Mouse (Mus musculus): ENCODE data around the gene Stx12.
"Not testable (repeated sequence)": the region's sequence is repeated elsewhere in the genome, so short reads cannot be mapped to it uniquely, and the experiment has no call there.

Stx12 gene

DNA sequence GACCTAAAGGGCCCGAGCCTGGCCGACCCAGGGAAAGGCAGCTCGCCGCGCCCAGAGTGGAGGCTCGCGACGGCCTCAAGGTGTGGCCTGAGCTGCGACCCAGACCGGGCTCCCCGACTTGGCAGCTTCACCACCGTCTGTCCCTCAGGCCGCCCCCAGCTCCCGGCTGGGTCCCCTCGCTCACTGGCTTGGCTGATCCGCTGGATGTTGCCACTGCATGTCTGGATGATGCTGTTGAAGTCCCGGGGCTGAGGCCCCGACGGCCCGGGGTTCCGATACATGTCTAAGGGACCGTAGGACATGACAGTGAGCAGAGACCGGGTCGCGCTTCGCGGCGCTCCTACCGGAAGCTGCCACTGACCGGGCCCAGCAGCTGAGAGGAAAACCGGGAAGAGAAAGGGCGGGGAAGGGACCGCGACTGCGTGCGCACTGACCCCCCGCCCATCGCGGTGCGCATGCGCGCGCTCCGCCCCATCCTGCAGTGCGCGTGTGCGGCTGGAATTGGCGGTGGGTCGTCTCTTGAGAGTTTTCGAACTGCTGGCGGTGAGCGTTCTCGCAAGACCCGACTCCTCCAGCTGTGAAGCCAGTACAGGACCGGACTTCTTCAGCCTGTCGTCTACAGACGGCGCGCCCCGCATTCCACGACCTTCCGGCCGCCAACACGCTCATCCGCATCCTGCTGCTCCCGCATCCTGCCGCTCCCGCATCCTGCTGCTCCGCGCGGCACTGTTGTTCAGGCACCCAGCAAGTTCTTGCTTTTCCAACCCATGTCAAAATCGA is at the start of gene Stx12:
Stx12 (minus strand) TSS at position 446 of the 780 bp plus-strand sequence.
- peak; percentile 87 to 89 for DNase-seq (ENCODE audit: low spot score in 2 of 2)

DNA sequence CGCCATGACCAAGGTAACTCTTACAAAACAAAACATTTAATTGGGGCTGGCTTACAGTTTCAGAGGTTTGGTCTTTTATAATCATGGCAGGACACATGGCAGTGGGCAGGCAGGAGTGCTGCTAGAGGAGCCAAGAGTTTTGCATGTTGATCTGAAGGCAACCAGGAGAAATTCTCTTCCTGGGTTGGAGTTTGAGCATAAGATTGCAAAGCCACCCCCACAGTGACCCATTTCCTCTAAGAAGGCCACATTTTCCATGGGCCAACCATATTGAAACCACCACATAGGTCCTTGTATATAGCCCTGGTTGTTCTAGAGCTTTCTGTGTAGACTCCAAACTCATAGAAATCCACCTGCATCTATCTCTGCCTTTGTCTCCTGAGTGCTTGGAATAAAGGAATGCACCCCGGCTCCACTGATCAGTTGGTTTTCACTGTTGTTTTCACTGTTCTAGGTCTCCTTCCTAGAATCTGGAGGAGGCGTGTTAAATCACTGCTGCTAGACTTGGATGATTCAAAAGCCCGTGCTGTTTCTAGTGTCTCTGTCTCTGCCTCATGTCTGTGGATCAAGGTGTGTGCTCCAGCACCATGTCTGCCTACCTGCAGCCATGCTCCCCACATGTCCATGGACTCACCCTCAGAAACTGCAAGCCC is 48.6 kb upstream of the Stx12 start:
- no peak for DNase-seq (ENCODE audit: low spot score in 2 of 2)

DNA sequence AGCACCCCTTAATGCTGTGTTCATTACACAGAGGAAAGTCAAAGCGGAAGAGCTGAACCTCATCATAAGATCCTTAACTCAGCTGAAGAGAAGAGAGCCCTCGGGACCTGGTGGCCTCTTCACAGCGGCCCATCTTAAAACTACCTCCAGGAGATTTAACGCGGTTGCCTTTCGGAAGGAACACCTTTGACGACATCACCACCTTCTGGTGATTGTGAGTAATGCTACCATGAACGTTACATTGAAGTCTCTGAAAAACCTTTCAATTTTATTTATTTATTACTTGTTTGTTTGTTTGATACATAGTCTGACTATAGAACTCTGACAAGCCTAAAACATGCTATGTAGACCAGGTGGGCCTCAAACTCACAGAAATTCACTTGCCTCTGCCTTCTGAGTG is 46.5 kb upstream of the Stx12 start:
- DNase-seq (ENCODE audit: low spot score in 2 of 2): no peak

DNA sequence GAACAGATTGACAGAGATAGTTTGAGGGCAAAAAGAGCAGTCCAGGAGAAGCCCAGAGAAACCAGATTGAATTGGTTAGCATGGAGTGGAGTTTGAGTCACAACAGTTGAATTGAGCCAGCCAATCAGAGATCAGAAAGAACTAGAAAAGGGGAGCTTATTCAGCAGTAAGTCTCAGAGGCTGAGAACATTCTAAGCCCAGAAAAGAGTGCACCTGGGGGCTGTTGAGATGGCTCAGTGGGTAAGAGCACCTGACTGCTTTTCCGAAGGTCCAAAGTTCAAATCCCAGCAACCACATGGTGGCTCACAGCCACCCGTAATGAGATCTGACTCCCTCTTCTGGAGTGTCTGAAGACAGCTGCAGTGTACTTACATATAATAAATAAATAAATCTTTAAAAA is 42.2 kb upstream of the Stx12 start:
- DNase-seq (ENCODE audit: low spot score in 2 of 2): not testable (repeated sequence)

DNA sequence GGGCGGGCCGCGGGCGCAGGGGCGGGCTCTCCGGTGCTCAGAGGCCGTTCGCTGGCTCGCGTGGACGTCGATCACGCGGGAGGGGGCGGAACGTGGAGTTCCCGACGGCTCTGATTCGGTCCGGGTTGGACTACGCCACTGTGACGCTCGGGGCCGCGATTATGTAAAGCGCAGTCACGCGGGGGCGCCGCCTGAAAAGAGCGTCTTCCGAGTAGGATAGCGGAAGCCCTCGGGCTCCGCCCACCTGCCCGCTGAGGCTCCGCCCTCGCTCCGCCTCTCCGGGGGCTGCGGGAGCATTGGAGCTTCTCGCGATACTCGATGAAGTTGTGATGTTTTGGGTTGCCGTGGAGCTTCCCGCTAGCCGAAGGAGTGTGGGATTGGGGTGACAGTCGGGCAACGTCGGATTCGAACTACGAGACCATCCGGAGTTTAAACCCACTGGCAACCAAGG is 38.3 kb upstream of the Stx12 start, which contains the start of gene Fam76a:
Fam76a (minus strand) TSS at position 1 of the 451 bp plus-strand sequence.
- peak; percentile 99 to 100 for DNase-seq (ENCODE audit: low spot score in 2 of 2)

DNA sequence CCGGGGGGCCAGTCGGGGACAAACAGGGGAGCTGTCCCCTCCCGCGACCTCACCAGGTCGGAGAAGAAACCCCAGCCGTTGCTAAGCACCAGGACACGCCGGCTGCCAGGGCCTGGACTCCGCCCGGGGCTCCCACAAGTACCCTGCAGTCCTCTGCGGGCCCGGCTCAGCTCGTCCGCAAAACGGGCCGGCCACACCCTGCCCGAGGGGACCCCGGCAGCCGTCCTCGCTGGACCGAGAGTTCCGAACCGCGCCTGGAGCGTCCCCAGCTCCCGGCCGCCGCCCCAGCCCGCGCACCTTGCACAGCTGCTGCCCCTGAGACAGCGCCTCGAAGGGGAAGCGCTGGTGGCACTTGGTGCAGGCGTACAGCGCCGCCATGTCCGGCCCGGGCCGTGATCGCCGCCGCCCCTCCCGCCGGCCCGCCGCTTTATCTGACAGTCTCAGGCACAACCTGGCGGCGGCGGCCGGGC is 37.8 kb upstream of the Stx12 start:
- DNase-seq (ENCODE audit: low spot score in 2 of 2): no peak

DNA sequence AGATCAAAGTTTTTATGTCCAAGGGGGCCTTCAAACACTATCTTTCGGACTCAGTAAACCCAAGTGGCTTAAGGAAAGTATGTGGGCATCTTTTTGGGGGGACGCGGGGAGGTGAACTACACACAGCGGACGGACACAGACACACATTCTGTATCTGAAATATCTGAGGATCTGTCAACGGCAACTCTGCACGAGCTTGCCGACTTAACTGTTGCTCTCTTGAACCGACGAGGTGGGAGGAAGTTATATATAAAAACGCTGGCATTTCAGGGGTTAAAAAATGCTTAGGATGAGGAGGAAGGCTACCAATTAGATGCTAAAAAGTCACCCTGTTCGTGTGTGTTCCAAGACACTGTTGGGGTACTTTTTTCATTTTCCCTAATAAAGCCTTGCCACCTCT is 37.2 kb upstream of the Stx12 start:
- no peak for DNase-seq (ENCODE audit: low spot score in 2 of 2)

DNA sequence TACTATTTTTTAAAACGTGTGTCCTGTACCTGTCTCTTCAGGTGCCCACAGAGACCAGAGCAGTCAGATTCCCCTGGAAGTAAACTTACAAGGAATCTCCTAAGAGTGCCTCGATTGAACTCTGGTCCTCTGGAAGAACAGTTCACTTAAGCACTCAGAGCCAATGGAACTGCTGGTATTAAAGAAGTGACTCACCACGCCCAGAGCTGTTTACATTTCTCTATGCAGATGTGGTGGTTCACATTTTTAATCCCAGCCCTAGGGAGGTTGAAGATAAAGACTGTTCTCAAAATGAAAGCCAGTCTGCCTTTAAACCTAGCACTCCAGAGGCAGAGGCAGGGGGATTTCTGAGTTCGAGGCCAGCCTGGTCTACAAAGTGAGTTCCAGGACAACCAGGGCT is 35.9 kb upstream of the Stx12 start:
- no peak for DNase-seq (ENCODE audit: low spot score in 2 of 2)

DNA sequence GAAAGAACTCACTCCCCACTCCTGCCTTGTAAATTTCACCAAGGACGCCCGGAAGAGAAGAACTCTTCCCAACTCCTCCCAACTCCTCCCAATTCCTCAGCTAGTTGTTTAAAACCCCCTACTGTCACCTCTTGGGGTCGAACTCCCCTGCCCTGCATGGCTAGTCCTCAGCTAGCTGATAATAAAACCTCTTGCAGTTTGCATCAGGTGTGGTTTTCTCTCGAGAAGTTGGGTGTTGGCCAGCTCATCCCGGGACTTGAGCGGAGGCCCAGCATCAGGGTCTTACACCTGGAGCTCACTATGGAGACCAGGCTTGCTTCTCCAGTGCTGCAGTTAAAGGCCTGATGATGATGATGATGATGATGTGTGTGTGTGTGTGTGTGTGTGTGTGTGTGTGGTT is 34.2 kb upstream of the Stx12 start:
- DNase-seq (ENCODE audit: low spot score in 2 of 2): not testable (repeated sequence)

DNA sequence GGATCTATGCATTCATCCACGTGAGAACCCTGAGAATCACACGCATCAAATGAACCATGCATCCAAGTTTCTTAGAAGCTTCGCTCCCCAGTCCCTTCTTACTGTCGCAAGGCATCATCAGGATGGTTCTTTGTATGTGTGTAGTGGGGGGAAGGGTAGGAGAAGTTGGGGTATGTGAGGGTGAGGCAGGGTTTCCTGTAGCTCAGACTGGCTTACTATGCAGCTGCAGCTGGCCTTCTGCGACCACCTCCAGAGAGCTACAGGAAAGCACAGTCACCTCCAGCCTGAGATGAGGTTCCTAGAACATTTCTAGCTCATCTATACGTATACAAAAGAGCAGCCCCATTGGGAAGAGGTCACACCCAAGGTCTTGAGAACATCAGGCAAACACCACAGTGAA is 27.8 kb upstream of the Stx12 start:
- DNase-seq (ENCODE audit: low spot score in 2 of 2): no peak

DNA sequence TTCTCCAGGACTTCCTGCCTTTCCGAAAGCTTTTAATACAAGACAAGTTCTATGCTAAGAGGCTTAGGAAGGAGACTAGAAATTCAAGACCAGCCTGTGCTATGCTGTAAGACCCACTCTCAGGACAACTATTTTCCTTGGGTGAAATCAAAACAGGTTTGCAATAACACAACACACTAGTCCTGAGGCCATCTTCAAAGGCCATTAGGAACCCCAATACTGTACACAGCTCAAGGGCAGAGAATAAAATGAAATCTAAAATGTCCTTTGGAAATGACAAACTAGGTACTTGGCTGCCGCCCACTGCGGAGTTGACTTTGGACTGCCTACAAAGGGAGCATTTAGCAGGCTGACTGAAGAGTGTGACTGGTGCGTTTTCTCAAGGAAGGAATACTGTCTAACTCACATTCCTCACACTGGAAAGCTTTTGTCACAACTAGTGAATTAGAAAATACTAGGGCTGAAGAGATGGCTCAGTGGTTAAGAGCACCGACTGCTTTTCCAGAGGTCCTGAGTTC is 21.6 kb upstream of the Stx12 start:
- no peak for DNase-seq (ENCODE audit: low spot score in 2 of 2)

DNA sequence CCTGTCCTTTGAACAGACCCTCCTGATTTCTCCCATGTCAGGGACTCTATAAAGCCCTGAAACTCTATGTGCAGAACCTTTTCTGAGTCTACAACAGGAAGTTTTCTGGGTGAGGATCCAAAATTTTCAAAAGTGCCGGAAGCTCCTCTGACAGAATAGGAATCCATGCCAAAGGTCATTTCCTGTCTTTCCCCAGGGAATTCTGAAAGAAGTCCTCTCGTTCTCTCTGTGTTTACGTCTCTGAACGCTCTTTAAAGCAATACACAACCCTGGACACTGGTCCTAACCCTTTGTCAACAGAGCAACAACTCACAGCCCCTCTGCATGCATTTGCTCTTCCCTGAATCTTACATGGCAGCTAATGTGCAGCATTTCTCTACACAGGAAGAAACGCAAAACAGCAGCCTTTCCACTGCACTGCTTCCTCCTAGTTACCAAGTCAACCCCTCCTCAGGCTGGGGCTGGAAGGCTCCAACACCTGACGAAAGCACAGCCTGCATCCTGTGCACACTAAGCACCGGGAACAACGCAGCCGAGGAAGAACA is 20.5 kb upstream of the Stx12 start:
- no peak for DNase-seq (ENCODE audit: low spot score in 2 of 2)

DNA sequence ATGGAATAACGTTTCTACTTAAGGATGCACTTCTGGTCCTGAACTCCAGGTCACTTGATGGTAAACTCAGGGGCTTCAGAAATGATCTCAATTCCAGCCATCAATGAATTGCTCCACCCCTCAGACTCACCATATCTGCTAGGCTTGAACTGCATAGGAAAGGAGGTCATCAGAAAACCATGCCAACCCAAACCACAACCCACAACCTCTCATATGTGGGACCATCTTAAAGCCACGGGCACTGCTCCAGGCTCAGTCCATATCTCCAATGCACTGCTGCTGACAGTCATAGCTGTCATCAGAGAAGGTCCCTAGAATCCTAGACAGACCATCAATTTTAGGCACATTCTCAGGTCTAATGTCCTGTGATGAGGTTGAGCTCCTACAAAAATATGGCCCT is 19.8 kb upstream of the Stx12 start:
- no peak for DNase-seq (ENCODE audit: low spot score in 2 of 2)

DNA sequence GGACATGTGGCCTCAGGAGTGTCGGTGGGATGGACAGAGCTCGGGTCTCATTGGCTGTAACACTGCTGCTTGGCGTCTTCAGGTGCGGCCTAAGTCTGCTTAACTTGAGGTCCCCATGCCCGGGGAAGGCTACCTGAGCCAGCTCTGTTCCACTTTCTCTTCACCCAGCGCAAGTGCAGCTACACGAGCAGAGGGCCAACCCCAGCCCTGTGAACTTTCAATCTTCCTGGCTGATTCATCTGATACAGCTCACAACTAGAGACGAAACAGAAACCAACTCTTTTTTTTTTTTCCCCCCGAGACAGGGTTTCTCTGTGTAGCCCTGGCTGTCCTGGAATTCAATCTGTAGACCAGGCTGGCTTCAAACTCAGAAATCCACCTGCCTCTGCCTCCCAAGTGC is 13.9 kb upstream of the Stx12 start:
- DNase-seq (ENCODE audit: low spot score in 2 of 2): no peak

DNA sequence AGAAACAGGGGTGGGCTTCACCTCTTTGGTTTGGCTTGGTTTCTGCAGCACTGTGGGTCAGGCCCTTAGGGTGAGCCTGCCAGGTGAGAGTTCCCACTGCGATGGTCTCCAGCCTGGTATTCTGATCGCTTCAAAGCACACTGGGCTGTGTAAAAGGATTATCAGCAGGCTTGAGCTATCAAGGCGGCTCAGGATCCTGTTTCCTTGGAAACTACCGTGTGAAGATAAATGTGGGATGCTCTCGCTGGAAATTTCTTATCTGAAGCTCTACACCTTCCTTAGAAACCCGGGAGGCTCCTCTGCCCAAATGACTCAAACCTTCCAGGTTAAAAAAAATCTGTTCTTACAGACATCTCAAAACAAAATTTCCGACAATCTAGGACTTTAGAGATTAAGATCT is 10.1 kb upstream of the Stx12 start:
- no peak for DNase-seq (ENCODE audit: low spot score in 2 of 2)

DNA sequence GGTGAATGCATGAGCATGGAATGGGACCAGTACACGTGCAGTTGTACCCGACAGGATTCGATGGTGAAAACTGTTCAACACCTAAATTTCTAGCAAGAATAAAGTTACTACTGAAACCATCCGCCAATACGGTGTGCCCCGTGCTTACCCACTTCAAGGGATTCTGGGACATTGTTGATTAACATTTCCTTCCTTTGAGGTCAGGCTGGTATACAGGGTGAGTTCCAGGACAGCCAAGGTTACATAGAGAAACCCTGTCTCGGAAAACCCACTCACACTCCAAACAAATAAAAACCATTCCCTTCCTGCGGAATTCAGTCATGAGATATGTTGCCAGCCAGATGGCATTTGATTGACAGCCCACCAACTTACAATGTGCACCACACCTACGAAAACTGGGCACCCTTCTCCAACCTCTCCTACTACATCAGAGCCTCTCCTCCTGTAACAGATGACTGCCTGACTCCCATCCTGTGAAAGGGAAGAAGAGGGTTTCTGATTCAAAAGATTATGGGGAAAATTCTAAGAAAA is 600 bp upstream of the Stx12 start:
- DNase-seq (ENCODE audit: low spot score in 2 of 2): no peak

DNA sequence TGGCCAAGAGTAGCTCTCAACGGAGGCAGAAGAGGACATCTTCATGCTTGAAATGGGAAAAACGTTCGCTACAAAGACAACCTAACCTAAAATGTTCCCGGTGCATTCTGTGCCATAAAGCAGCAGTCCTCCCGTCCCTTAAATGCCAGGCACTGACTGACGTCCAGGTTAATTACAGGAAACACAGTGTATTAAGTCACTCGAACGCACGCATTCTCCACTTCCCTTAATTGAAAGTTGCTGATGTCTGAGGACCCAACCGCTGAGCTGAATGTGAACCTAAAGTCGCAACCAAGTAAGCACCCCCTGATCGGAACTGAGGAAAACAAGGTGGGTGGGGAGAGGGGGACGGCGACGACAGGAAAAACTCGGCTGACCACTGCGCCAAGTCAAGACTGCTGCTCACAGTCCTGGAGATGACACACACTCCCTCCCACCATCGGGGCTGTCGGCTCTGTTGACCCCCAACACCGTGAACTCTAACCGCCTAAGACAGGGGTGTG is 697 bp downstream of the Stx12 start:
- no peak for DNase-seq (ENCODE audit: low spot score in 2 of 2)

DNA sequence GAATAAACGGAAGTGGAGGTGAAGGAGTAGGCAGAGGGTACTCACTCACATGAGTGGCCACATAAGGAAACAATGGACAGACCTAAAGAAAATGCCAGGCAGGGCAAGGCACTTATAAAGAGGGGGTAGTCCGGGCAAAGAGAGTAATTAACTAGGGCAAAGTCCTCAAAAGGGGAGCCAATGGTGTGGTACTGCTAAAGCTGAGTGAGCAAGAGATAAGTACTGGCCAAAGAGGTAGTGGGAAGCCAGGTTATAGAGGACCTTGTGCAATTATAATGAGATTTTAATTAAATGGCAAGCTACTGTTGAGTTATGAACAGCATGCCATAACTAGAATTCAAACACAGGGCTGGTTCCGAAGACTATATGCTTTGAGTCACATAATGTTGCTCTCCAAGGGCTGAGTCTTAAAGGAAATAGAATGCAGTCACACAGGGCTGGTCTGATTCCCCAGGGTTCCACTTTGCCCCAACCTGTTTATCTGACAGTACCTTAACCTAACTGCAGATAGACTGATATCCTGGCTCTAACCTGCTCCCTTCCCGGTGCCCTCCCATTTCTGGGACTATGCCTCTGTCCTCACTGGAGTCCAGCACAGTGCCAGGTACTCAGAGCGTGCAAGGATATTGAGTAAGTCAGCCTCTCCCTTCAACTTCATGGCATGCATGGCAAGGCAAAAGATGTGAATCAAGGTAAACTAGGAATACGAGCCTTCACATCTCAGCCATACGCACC is 9.8 kb downstream of the Stx12 start:
- no peak for DNase-seq (ENCODE audit: low spot score in 2 of 2)

DNA sequence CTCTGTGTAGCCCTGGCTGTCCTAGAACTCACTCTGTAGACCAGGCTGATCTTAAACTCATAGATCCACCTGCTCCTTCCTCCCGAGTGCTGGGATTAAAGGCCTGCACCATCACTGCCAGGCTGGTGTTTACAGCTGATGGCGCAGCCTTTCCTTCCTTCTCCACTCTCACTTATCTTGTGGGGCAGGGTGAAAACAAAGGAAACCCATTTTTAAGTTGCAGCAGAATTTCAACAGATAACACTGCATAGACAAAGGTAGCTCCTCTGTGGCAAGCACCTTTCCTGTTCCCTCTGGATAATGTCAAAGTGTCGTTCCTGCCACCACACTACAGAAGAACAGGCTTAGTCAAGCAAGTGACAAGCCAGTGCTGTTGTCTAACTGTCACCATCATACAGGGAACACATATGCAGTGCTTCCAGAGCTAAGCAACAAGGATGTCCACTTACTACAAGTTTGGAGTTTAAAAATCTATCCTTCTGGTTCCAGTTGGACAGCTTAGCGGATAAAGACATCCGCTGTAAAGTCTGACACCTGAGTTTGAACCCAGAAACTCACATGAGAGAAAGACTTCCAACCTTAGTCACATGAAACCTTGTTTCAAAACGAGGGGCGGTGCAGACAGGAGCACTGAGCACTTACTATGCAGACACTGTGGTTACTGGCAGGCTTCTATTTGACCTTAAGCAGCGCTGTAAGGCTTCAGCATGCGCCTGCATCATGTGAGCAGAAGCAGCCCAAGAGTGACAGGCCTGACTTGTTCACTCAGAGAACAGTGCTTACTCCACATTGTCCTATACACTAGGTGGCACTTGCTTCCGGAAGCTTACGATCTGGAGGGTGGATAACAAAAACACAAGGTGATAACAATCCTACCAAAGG is 10.6 kb downstream of the Stx12 start:
- no peak for DNase-seq (ENCODE audit: low spot score in 2 of 2)

DNA sequence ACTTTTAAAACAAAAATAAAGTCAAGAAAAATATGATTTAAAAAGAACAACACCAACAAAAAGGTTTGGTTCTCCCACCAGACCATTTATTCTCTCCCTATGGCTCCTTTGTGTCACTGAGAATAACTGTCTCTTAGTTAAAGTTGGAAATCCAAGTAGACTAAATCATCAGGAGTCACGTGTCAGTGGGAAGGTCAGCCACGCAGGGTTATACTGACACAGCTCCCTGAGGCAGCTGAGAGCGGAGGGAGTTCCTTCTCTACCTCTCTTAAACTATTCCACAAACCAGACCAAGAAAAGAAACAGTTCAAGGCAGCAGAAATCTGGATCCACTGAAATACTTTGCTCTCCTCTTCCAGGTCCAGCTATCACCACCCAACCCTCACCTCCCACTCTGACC is 13.2 kb downstream of the Stx12 start:
- no peak for DNase-seq (ENCODE audit: low spot score in 2 of 2)

DNA sequence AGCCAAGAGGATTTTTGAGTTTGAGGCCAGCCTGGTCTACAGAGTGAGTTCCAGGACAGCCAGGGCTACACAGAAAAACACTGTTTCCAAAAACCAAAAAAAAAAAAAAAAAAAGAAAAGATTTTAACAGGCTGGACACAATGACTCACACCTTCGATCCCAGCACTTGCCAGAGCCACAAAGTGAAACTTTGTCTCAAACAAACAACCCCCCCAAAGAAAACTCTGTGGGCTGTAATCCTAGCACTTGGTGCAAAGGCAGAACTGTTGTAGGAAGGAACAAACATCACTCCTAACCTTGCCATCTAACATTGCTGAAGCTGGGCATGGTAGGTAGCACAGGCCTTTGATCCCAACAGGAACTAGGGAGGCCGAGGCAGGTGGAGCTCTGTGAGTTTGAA is 19.5 kb downstream of the Stx12 start:
- no peak for DNase-seq (ENCODE audit: low spot score in 2 of 2)
